Mouse (Mus musculus): Measurements from ENCODE around the gene Rcvrn. TPM values are rescaled to one million over a fixed set of nuclear protein-coding genes. Genes with fewer than 3 reads are reported as not detected.

Gene Rcvrn
- polyA plus RNA-seq, 1 experiment from 2014 or later: not detected

GRCm38 (mm10) chr11:67679930-67680329 lies 15.2 kb upstream of the Rcvrn start:
- Histone ChIP-seq H3K9me3 (no peaks in the 10 kb centered on the region), H3K36me3 (no peaks in the 10 kb centered on the region), H3K27me3 (ENCODE audit: insufficient read depth, poor library complexity, severe bottlenecking) (no peaks in the 10 kb centered on the region), H3K4me3 (no peak overlapping the region), H3K4me1 (no peaks in the 10 kb centered on the region), H3K27ac (no peak overlapping the region)
- WGBS: 79% methylated on average over 2 of the region's 2 CpGs
- no peak for DNase-seq (ENCODE audit: low spot score)

GRCm38 (mm10) chr11:67681871-67682270 lies 13.3 kb upstream of the Rcvrn start:
- 65% methylated on average over 3 of the region's 3 CpGs for WGBS
- no peaks in the 10 kb centered on the region for H3K4me1 ChIP-seq
- no peaks in the 10 kb centered on the region for H3K36me3 ChIP-seq

GRCm38 (mm10) chr11:67686109-67686508 lies 9.0 kb upstream of the Rcvrn start:
- Histone ChIP-seq H3K4me1 (no peaks in the 10 kb centered on the region), H3K4me3 (no peak overlapping the region), H3K27me3 (ENCODE audit: insufficient read depth, poor library complexity, severe bottlenecking) (no peaks in the 10 kb centered on the region), H3K27ac (no peak overlapping the region), H3K36me3 (no peaks in the 10 kb centered on the region), H3K9me3 (no peaks in the 10 kb centered on the region)
- 82% methylated on average over 2 of the region's 2 CpGs for WGBS
- DNase-seq (ENCODE audit: low spot score): no peak

More at GRCm38 (mm10) chr11:67681871-67682270, 13.3 kb upstream of the Rcvrn start:
- Histone ChIP-seq H3K4me3 (no peak overlapping the region), H3K9me3 (no peaks in the 10 kb centered on the region), H3K27me3 (ENCODE audit: insufficient read depth, poor library complexity, severe bottlenecking) (no peaks in the 10 kb centered on the region), H3K27ac (no peak overlapping the region)
- DNase-seq (ENCODE audit: low spot score): no peak

- no peaks in the 10 kb centered on the region for H3K27me3 ChIP-seq (ENCODE audit: insufficient read depth, poor library complexity, severe bottlenecking)
- 0 out of 2 replicates have a peak, but pooled peaks cover 3% of the 10 kb centered on the region for H3K4me1 ChIP-seq
- no peaks in the 10 kb centered on the region for H3K9me3 ChIP-seq
- 86% methylated on average over 4 of the region's 4 CpGs for WGBS
- no peak overlapping the region for H3K4me3 ChIP-seq
- H3K27ac ChIP-seq: no peak overlapping the region
- no peak for DNase-seq (ENCODE audit: low spot score)
- H3K36me3 ChIP-seq: no peaks in the 10 kb centered on the region
Measured at GRCm38 (mm10) chr11:67712976-67713375, 17.9 kb downstream of the Rcvrn start.

GRCm38 (mm10) chr11:67715382-67715781 lies 20.3 kb downstream of the Rcvrn start:
- Histone ChIP-seq H3K27me3 (ENCODE audit: insufficient read depth, poor library complexity, severe bottlenecking) (no peaks in the 10 kb centered on the region), H3K4me3 (no peak overlapping the region), H3K4me1 (0 out of 2 replicates have a peak, but pooled peaks cover 3% of the 10 kb centered on the region), H3K36me3 (no peaks in the 10 kb centered on the region), H3K27ac (no peak overlapping the region), H3K9me3 (no peaks in the 10 kb centered on the region)
- WGBS: 79% methylated on average over 4 of the region's 4 CpGs
- DNase-seq (ENCODE audit: low spot score): no peak

- Histone ChIP-seq H3K4me3 (no peak overlapping the region), H3K27ac (no peak overlapping the region), H3K27me3 (ENCODE audit: insufficient read depth, poor library complexity, severe bottlenecking) (no peaks in the 10 kb centered on the region), H3K9me3 (no peaks in the 10 kb centered on the region), H3K4me1 (no peaks in the 10 kb centered on the region), H3K36me3 (no peaks in the 10 kb centered on the region)
- DNase-seq (ENCODE audit: low spot score): no peak
- 74% methylated on average over 5 of the region's 5 CpGs for WGBS
Measured at GRCm38 (mm10) chr11:67721485-67721884, 26.4 kb downstream of the Rcvrn start.

GRCm38 (mm10) chr11:67722399-67723156 lies 27.5 kb downstream of the Rcvrn start:
- no peak overlapping the region for H3K4me3 ChIP-seq
- WGBS: 62% methylated on average over 7 of the region's 7 CpGs
- no peak for DNase-seq (ENCODE audit: low spot score)
- no peak overlapping the region for H3K27ac ChIP-seq
- H3K27me3 ChIP-seq (ENCODE audit: insufficient read depth, poor library complexity, severe bottlenecking): no peaks in the 10 kb centered on the region
- no peaks in the 10 kb centered on the region for H3K4me1 ChIP-seq
- no peaks in the 10 kb centered on the region for H3K36me3 ChIP-seq
- no peaks in the 10 kb centered on the region for H3K9me3 ChIP-seq

GRCm38 (mm10) chr11:67723231-67724013 lies 28.3 kb downstream of the Rcvrn start:
- H3K27me3 ChIP-seq (ENCODE audit: insufficient read depth, poor library complexity, severe bottlenecking): no peaks in the 10 kb centered on the region
- H3K27ac ChIP-seq: no peak overlapping the region
- H3K4me1 ChIP-seq: no peaks in the 10 kb centered on the region
- H3K9me3 ChIP-seq: no peaks in the 10 kb centered on the region
- H3K4me3 ChIP-seq: no peak overlapping the region
- 72% methylated on average over 8 of the region's 8 CpGs for WGBS
- no peak for DNase-seq (ENCODE audit: low spot score)
- H3K36me3 ChIP-seq: no peaks in the 10 kb centered on the region

- 78% methylated on average over 6 of the region's 6 CpGs for WGBS
- Histone ChIP-seq H3K4me1 (no peaks in the 10 kb centered on the region), H3K4me3 (no peak overlapping the region), H3K27ac (no peak overlapping the region), H3K9me3 (no peaks in the 10 kb centered on the region), H3K36me3 (no peaks in the 10 kb centered on the region), H3K27me3 (ENCODE audit: insufficient read depth, poor library complexity, severe bottlenecking) (no peaks in the 10 kb centered on the region)
- no peak for DNase-seq (ENCODE audit: low spot score)
Measured at GRCm38 (mm10) chr11:67727095-67727494, 32.0 kb downstream of the Rcvrn start.

- no peaks in the 10 kb centered on the region for H3K9me3 ChIP-seq
Measured at GRCm38 (mm10) chr11:67728726-67729125, 33.6 kb downstream of the Rcvrn start.

GRCm38 (mm10) chr11:67731056-67731455 lies 35.9 kb downstream of the Rcvrn start:
- H3K27me3 ChIP-seq (ENCODE audit: insufficient read depth, poor library complexity, severe bottlenecking): no peaks in the 10 kb centered on the region

More at GRCm38 (mm10) chr11:67728726-67729125, 33.6 kb downstream of the Rcvrn start:
- Histone ChIP-seq H3K4me3 (no peak overlapping the region), H3K27me3 (ENCODE audit: insufficient read depth, poor library complexity, severe bottlenecking) (no peaks in the 10 kb centered on the region), H3K4me1 (no peaks in the 10 kb centered on the region), H3K36me3 (no peaks in the 10 kb centered on the region), H3K27ac (no peak overlapping the region)
- DNase-seq (ENCODE audit: low spot score): no peak

GRCm38 (mm10) chr11:67733726-67734125 lies 38.6 kb downstream of the Rcvrn start:
- Histone ChIP-seq H3K27ac (no peak overlapping the region), H3K9me3 (no peaks in the 10 kb centered on the region), H3K36me3 (no peaks in the 10 kb centered on the region), H3K4me1 (no peaks in the 10 kb centered on the region), H3K4me3 (no peak overlapping the region), H3K27me3 (ENCODE audit: insufficient read depth, poor library complexity, severe bottlenecking) (no peaks in the 10 kb centered on the region)
- no peak for DNase-seq (ENCODE audit: low spot score)
- 75% methylated on average over 1 of the region's 1 CpGs for WGBS

More at GRCm38 (mm10) chr11:67731056-67731455, 35.9 kb downstream of the Rcvrn start:
- Histone ChIP-seq H3K9me3 (no peaks in the 10 kb centered on the region), H3K4me1 (no peaks in the 10 kb centered on the region), H3K36me3 (no peaks in the 10 kb centered on the region), H3K27ac (no peak overlapping the region), H3K4me3 (no peak overlapping the region)
- DNase-seq (ENCODE audit: low spot score): no peak
- WGBS: 97% methylated on average over 2 of the region's 2 CpGs

- Histone ChIP-seq H3K9me3 (no peaks in the 10 kb centered on the region), H3K27ac (no peak overlapping the region), H3K36me3 (no peaks in the 10 kb centered on the region), H3K4me3 (no peak overlapping the region), H3K4me1 (no peaks in the 10 kb centered on the region), H3K27me3 (ENCODE audit: insufficient read depth, poor library complexity, severe bottlenecking) (no peaks in the 10 kb centered on the region)
- WGBS: 62% methylated on average over 3 of the region's 3 CpGs
- DNase-seq (ENCODE audit: low spot score): no peak
Measured at GRCm38 (mm10) chr11:67734597-67734996, 39.5 kb downstream of the Rcvrn start.
